Mouse (Mus musculus): ENCODE measurements around the gene St6gal1.

The St6gal1 gene

GRCm38 (mm10) chr16:23253620-23254019 is 29.1 kb downstream of the St6gal1 start:
- Histone ChIP-seq H3K27me3 (ENCODE audit: control insufficient read depth, insufficient read depth, low read length, poor library complexity, severe bottlenecking) (no peaks in the 10 kb centered on the region), H3K36me3 (ENCODE audit: control insufficient read depth, insufficient read depth, low read length, poor library complexity, severe bottlenecking) (peaks cover 16% of the 10 kb centered on the region)
- no peak for DNase-seq (ENCODE audit: low read depth, low spot score)

GRCm38 (mm10) chr16:23254062-23254461 is 29.5 kb downstream of the St6gal1 start:
- Histone ChIP-seq H3K36me3 (ENCODE audit: control insufficient read depth, insufficient read depth, low read length, poor library complexity, severe bottlenecking) (peaks cover 16% of the 10 kb centered on the region), H3K27me3 (ENCODE audit: control insufficient read depth, insufficient read depth, low read length, poor library complexity, severe bottlenecking) (no peaks in the 10 kb centered on the region)
- DNase-seq (ENCODE audit: low read depth, low spot score), result no peak

GRCm38 (mm10) chr16:23256638-23257037 is 32.1 kb downstream of the St6gal1 start:
- peaks cover 15% of the 10 kb centered on the region for H3K36me3 ChIP-seq (ENCODE audit: control insufficient read depth, insufficient read depth, low read length, poor library complexity, severe bottlenecking)
- no peak for DNase-seq (ENCODE audit: low read depth, low spot score)
- no peaks in the 10 kb centered on the region for H3K27me3 ChIP-seq (ENCODE audit: control insufficient read depth, insufficient read depth, low read length, poor library complexity, severe bottlenecking)

- Histone ChIP-seq H3K36me3 (ENCODE audit: control insufficient read depth, insufficient read depth, low read length, poor library complexity, severe bottlenecking) (peaks cover 15% of the 10 kb centered on the region), H3K27me3 (ENCODE audit: control insufficient read depth, insufficient read depth, low read length, poor library complexity, severe bottlenecking) (no peaks in the 10 kb centered on the region)
- no peak for DNase-seq (ENCODE audit: low read depth, low spot score)
Measured at GRCm38 (mm10) chr16:23258429-23258822, 33.9 kb downstream of the St6gal1 start.

- no peak for DNase-seq (ENCODE audit: low read depth, low spot score)
- peaks cover 15% of the 10 kb centered on the region for H3K36me3 ChIP-seq (ENCODE audit: control insufficient read depth, insufficient read depth, low read length, poor library complexity, severe bottlenecking)
- no peaks in the 10 kb centered on the region for H3K27me3 ChIP-seq (ENCODE audit: control insufficient read depth, insufficient read depth, low read length, poor library complexity, severe bottlenecking)
Measured at GRCm38 (mm10) chr16:23258823-23259457, 34.4 kb downstream of the St6gal1 start.

- H3K36me3 ChIP-seq (ENCODE audit: control insufficient read depth, insufficient read depth, low read length, poor library complexity, severe bottlenecking), result peaks cover 15% of the 10 kb centered on the region
- DNase-seq (ENCODE audit: low read depth, low spot score), result no peak
- no peaks in the 10 kb centered on the region for H3K27me3 ChIP-seq (ENCODE audit: control insufficient read depth, insufficient read depth, low read length, poor library complexity, severe bottlenecking)
Measured at GRCm38 (mm10) chr16:23259580-23259979, 35.0 kb downstream of the St6gal1 start.

GRCm38 (mm10) chr16:23262131-23262768 is 37.7 kb downstream of the St6gal1 start:
- no peaks in the 10 kb centered on the region for H3K27me3 ChIP-seq (ENCODE audit: control insufficient read depth, insufficient read depth, low read length, poor library complexity, severe bottlenecking)
- peak; percentile 40 for DNase-seq (ENCODE audit: low read depth, low spot score)
- H3K36me3 ChIP-seq (ENCODE audit: control insufficient read depth, insufficient read depth, low read length, poor library complexity, severe bottlenecking), result peaks cover 10% of the 10 kb centered on the region

GRCm38 (mm10) chr16:23262846-23263245 is 38.3 kb downstream of the St6gal1 start:
- H3K27me3 ChIP-seq (ENCODE audit: control insufficient read depth, insufficient read depth, low read length, poor library complexity, severe bottlenecking), result no peaks in the 10 kb centered on the region
- H3K36me3 ChIP-seq (ENCODE audit: control insufficient read depth, insufficient read depth, low read length, poor library complexity, severe bottlenecking), result peaks cover 9% of the 10 kb centered on the region
- no peak for DNase-seq (ENCODE audit: low read depth, low spot score)

GRCm38 (mm10) chr16:23264999-23265398 is 40.5 kb downstream of the St6gal1 start:
- Histone ChIP-seq H3K36me3 (ENCODE audit: control insufficient read depth, insufficient read depth, low read length, poor library complexity, severe bottlenecking) (peaks cover 7% of the 10 kb centered on the region), H3K27me3 (ENCODE audit: control insufficient read depth, insufficient read depth, low read length, poor library complexity, severe bottlenecking) (no peaks in the 10 kb centered on the region)

GRCm38 (mm10) chr16:23265481-23265880 is 40.9 kb downstream of the St6gal1 start:
- Histone ChIP-seq H3K27me3 (ENCODE audit: control insufficient read depth, insufficient read depth, low read length, poor library complexity, severe bottlenecking) (no peaks in the 10 kb centered on the region), H3K36me3 (ENCODE audit: control insufficient read depth, insufficient read depth, low read length, poor library complexity, severe bottlenecking) (peaks cover 4% of the 10 kb centered on the region)
- DNase-seq (ENCODE audit: low read depth, low spot score), result no peak

More at GRCm38 (mm10) chr16:23264999-23265398, 40.5 kb downstream of the St6gal1 start:
- DNase-seq (ENCODE audit: low read depth, low spot score), result no peak

- DNase-seq (ENCODE audit: low read depth, low spot score), result no peak
- H3K27me3 ChIP-seq (ENCODE audit: control insufficient read depth, insufficient read depth, low read length, poor library complexity, severe bottlenecking), result no peaks in the 10 kb centered on the region
- peaks cover 4% of the 10 kb centered on the region for H3K36me3 ChIP-seq (ENCODE audit: control insufficient read depth, insufficient read depth, low read length, poor library complexity, severe bottlenecking)
Measured at GRCm38 (mm10) chr16:23266293-23266692, 41.8 kb downstream of the St6gal1 start.

- H3K36me3 ChIP-seq (ENCODE audit: control insufficient read depth, insufficient read depth, low read length, poor library complexity, severe bottlenecking), result peaks cover 3% of the 10 kb centered on the region
- DNase-seq (ENCODE audit: low read depth, low spot score), result no peak
Measured at GRCm38 (mm10) chr16:23266896-23267295, 42.4 kb downstream of the St6gal1 start.

GRCm38 (mm10) chr16:23268231-23268630 is 43.7 kb downstream of the St6gal1 start:
- peak; percentile 36 for DNase-seq (ENCODE audit: low read depth, low spot score)
- H3K36me3 ChIP-seq (ENCODE audit: control insufficient read depth, insufficient read depth, low read length, poor library complexity, severe bottlenecking), result peaks cover 4% of the 10 kb centered on the region
- H3K27me3 ChIP-seq (ENCODE audit: control insufficient read depth, insufficient read depth, low read length, poor library complexity, severe bottlenecking), result no peaks in the 10 kb centered on the region

More at GRCm38 (mm10) chr16:23266896-23267295, 42.4 kb downstream of the St6gal1 start:
- no peaks in the 10 kb centered on the region for H3K27me3 ChIP-seq (ENCODE audit: control insufficient read depth, insufficient read depth, low read length, poor library complexity, severe bottlenecking)

GRCm38 (mm10) chr16:23269056-23269983 is 44.8 kb downstream of the St6gal1 start:
- H3K36me3 ChIP-seq (ENCODE audit: control insufficient read depth, insufficient read depth, low read length, poor library complexity, severe bottlenecking), result peaks cover 6% of the 10 kb centered on the region
- no peaks in the 10 kb centered on the region for H3K27me3 ChIP-seq (ENCODE audit: control insufficient read depth, insufficient read depth, low read length, poor library complexity, severe bottlenecking)
- peak; percentile 35 for DNase-seq (ENCODE audit: low read depth, low spot score)

Measured in splenic B cell, adult 2 months (primary cell).